Mouse (Mus musculus) forebrain, embryonic 16.5 days (tissue): ENCODE data around the gene Ythdf2. TPM values are rescaled to one million over a fixed set of nuclear protein-coding genes. Genes with fewer than 3 reads are reported as not detected.
A peak's percentile ranks its signal among the peaks of the same experiment; 100 is the strongest.

Experiments
- ATAC-seq: fragments of 200-750 bp; cut with Nextera tagmentation; 2 replicates; pipeline ENCODE4 v1.8.0; 2017; ENCODE audit warnings: mild to moderate bottlenecking, moderate library complexity
- H3K27ac ChIP-seq: fragments of 300-500 bp; sonication (generic); 2 replicates; pipeline ENCODE4 v1.5.1; 2014; ENCODE audit warnings: low read length, control low read depth
- H3K27me3 ChIP-seq: fragments of 300-500 bp; sonication (generic); replicated peaks from 2 replicates; pipeline ENCODE4 v1.6.1; 2014; ENCODE audit warnings: low read length; ENCODE audit not compliant: control insufficient read depth, insufficient read depth
- H3K36me3 ChIP-seq: fragments of 300-500 bp; sonication (generic); 2 replicates; pipeline ENCODE4 v1.6.1; 2014; ENCODE audit not compliant: control insufficient read depth, insufficient read depth
- H3K4me1 ChIP-seq: fragments of 300-500 bp; sonication (generic); replicated peaks from 2 replicates; pipeline ENCODE4 v1.6.1; 2014; ENCODE audit warnings: low read length; ENCODE audit not compliant: control insufficient read depth, insufficient read depth
- H3K4me2 ChIP-seq: fragments of 300-500 bp; sonication (generic); 2 replicates; pipeline ENCODE4 v1.6.1; 2014; ENCODE audit warnings: mild to moderate bottlenecking, low read length, control low read depth
- H3K4me3 ChIP-seq: fragments of 300-500 bp; sonication (generic); replicated peaks from 2 replicates; pipeline ENCODE4 v1.5.1; 2014; ENCODE audit warnings: mild to moderate bottlenecking, low read length, control low read depth
- H3K9ac ChIP-seq: fragments of 300-500 bp; sonication (generic); replicated peaks from 2 replicates; pipeline ENCODE4 v1.6.1; 2014; ENCODE audit warnings: low read depth, low read length, control low read depth
- H3K9me3 ChIP-seq: fragments of 300-500 bp; sonication (generic); 2 replicates; pipeline ENCODE4 v1.6.1; 2016; ENCODE audit warnings: low read length; ENCODE audit not compliant: control insufficient read depth
- WGBS: fragments of 180-500 bp; shearing (Covaris S2); extraction: QIAGEN DNeasy Blood & Tissue Kit; methylation state at CpG from one replicate; pipeline ENCODE4 v1.1.7; 2014; 5-methylcytosine and 5-hydroxymethylcytosine counted together
- polyA plus RNA-seq: library from polyadenylated mRNA; unstranded; fragments of >200 nt; fragmentation: Nextera tagmentation; extraction: Ambion mirVana; gene quantifications from 2 replicates; pipeline ENCODE4 v1.2.1, GENCODE M21; 2015

Ythdf2 gene
- polyA plus RNA-seq, 1 experiment from 2014 or later, result 154 TPM

DNA sequence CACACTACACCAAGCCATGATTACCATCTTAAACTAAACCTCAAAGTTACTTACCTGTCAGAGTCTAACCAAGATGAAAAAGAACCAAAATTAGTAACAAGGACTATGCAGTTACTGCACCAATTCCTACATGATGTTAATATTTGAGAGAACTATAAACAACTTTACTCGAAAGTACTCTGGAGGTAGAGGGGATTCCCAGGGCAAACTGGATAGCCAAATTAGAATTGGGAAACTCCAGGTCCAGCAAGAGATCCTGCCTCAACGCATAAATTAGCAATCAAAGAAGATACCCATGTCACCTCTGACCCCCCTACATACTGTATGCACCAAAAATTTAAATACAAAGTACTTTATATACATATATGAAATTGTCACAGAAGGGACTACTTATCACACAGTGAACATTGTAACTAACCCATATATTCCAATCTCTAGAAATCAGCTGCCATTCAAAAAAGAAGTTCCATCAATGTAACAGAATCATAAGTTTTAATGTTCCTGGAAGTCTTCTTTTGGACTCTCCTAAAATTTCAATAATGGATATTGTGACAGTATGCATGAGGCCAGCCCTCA, 24.2 kb downstream of the Ythdf2 start:
- H3K27me3 ChIP-seq, result no peaks in the 10 kb centered on the region
- whole genome bisulfite sequencing, result 93% methylated on average over 2 of the region's 2 CpGs
- H3K27ac ChIP-seq, result no peak overlapping the region
- no peak for ATAC-seq
- peaks cover 19% of the 10 kb centered on the region for H3K36me3 ChIP-seq
- H3K9ac ChIP-seq, result no peak overlapping the region
- no peaks in the 10 kb centered on the region for H3K4me1 ChIP-seq
- no peak overlapping the region for H3K4me3 ChIP-seq
- H3K9me3 ChIP-seq, result no peaks in the 10 kb centered on the region
- no peak overlapping the region for H3K4me2 ChIP-seq

DNA sequence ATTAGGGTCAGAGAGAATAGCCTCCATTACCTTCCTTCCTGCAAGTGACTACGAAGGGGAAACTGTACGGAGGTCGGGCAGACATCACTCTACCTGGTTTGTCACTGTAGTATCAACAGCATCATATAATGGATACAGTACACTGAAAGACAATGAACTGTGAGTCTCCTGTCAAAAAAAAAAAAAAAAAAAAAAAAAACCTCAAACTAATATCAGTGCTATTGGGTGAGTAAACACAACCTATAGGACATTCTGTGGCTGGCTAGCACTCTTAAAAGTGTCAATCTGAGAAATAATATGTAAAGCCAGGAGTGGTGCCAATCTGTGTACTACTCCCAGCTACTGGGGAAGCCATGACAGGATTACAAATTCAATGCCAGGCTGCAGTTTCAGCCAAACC, 28.9 kb downstream of the Ythdf2 start:
- Histone ChIP-seq H3K4me2 (no peak overlapping the region), H3K9ac (no peak overlapping the region), H3K4me1 (no peaks in the 10 kb centered on the region), H3K4me3 (no peak overlapping the region), H3K9me3 (no peaks in the 10 kb centered on the region), H3K36me3 (peaks cover 22% of the 10 kb centered on the region), H3K27ac (no peak overlapping the region), H3K27me3 (no peaks in the 10 kb centered on the region)
- ATAC-seq, result no peak
- WGBS, result 94% methylated on average over 3 of the region's 3 CpGs

DNA sequence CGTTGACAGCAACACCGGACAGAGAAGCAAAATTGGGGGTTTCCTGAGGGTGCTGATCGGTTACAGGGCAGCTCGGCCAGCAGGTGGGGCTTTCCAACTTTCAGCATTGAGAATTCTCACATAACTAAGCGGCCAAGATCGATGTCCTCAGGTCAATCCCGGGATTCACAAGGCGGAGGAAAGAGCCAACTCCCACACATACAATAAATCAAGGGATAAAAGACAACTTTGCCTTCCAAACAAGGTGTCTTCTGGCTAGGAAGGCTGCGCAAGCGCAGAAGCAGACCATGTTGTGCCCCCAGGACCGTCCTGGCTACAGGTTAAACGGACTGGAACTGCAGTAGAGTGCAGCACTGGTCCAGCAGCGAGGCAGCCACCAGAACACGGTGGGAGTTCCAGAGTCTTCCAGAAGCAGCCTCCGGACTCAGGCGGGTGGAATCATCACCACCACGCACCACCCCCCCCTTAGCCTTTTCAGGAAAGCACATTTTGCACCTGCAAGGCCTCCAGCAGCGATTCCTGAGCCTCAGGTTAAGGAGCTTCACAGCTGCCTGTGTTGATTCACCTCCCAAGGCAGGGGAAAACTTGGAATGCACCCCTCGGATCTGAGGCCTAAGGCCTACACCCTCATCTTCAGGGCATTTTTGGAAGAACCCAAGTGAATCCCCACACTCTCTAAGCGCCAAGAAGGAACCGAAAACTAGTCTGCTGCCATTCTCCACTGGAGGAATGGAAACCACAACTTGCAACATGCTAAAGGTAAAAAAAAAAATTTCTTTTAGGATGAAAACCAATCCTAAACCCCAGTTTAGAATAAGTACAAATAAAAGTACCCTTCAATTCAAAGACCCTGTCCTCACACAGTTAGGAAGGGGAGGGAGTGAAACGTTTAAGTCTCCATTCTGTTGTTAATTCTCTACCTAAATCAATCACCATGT, 30.1 kb downstream of the Ythdf2 start:
- no peak for ATAC-seq
- Histone ChIP-seq H3K36me3 (peaks cover 20% of the 10 kb centered on the region), H3K27ac (no peak overlapping the region), H3K4me1 (no peaks in the 10 kb centered on the region), H3K27me3 (no peaks in the 10 kb centered on the region), H3K9ac (no peak overlapping the region), H3K4me2 (no peak overlapping the region), H3K4me3 (no peak overlapping the region), H3K9me3 (no peaks in the 10 kb centered on the region)
- WGBS, result 73% methylated on average over 22 of the region's 22 CpGs

DNA sequence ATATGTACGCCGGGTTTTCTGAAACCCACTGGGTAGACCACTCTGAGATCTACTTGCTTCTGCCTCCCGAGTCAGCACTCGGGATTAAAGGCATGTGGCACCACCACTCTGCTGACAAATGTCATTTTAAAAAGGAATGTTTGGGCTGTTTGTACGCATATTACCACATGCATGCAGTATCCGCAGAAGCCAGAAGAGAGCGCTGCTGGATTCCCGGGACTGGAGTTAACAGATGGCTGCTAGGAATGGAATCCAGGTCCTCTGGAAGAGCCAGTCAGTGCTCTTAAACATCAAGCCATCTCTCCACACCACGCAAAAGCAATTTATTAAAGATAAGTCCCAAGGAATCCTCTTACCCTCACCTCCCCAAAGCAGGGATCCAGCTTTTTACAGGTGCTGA, 31.4 kb downstream of the Ythdf2 start:
- Histone ChIP-seq H3K36me3 (peaks cover 20% of the 10 kb centered on the region), H3K9me3 (no peaks in the 10 kb centered on the region), H3K4me2 (no peak overlapping the region), H3K27ac (no peak overlapping the region), H3K4me1 (no peaks in the 10 kb centered on the region), H3K9ac (no peak overlapping the region), H3K4me3 (no peak overlapping the region), H3K27me3 (no peaks in the 10 kb centered on the region)
- ATAC-seq, result no peak
- 70% methylated on average over 9 of the region's 9 CpGs for WGBS

DNA sequence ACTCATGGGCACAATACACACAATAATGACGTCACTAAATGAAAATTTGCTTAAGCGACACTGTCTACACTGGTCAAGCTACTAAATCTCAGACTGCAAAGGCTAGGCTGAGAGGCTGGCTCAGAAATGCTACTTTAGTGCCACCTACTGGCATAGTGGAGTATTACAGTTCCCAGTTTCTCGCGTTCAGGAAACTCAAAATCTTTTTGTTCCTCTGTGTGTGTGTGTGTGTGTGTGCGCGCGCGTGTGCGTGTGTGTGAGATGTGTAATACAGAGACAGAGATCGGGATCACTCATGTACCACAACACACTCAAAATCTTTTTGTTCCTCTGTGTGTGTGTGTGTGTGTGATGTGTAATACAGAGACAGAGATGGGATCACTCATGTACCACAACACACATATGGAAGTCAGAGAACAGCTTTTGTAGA, 33.5 kb downstream of the Ythdf2 start:
- H3K9ac ChIP-seq, result no peak overlapping the region
- H3K27me3 ChIP-seq, result no peaks in the 10 kb centered on the region
- no peak overlapping the region for H3K4me3 ChIP-seq
- ATAC-seq, result peak; percentile 84
- WGBS, result 8% methylated on average over 10 of the region's 10 CpGs
- no peaks in the 10 kb centered on the region for H3K4me1 ChIP-seq
- no peak overlapping the region for H3K4me2 ChIP-seq
- no peaks in the 10 kb centered on the region for H3K9me3 ChIP-seq
- H3K27ac ChIP-seq, result no peak overlapping the region
- peaks cover 8% of the 10 kb centered on the region; the same call in 1 of the 2 replicates for H3K36me3 ChIP-seq

DNA sequence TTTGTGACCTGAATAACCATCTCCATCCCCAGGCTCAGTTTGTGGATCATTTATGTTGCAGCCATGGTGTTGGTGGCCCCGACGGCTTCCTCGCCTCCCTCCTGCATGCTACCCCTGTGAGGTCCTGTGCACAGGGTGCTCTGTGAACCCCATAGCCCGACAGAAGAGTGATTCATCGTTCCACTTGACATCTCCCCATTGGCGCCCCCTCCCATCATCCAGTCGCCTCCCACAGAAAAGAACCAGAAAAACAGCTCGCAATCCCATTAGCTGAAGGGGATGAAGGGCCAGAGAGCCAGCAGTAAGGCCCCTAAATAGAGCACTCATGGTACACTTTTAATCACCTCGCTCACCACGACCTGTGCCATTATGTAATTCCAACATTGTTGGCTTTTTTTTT, 35.6 kb downstream of the Ythdf2 start:
- Histone ChIP-seq H3K27ac (no peak overlapping the region), H3K4me1 (no peaks in the 10 kb centered on the region), H3K4me2 (no peak overlapping the region), H3K27me3 (no peaks in the 10 kb centered on the region), H3K9me3 (no peaks in the 10 kb centered on the region), H3K4me3 (no peak overlapping the region), H3K9ac (no peak overlapping the region), H3K36me3 (peaks cover 3% of the 10 kb centered on the region; the same call in 1 of the 2 replicates)
- WGBS, result 49% methylated on average over 10 of the region's 10 CpGs
- no peak for ATAC-seq

DNA sequence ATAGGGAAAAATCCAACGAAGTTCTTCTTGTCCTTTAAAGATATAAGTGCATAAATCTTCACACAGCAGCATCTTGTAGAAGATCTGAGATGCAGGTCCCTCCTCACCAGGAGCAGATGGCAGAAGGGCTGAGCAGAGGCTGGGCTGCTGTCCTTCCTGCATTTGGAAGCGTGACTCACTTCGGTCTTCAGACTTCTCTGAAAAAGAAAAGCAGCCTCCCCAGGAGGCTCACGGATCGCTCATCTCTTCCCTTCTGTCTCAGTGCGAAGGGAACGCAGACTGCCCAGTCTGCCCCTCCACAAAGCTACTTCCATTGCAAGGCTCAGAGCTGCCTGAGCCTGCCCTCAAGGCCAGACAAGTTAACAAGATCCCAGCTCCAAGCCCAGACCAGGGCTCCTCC, 41.2 kb downstream of the Ythdf2 start:
- Histone ChIP-seq H3K27me3 (no peaks in the 10 kb centered on the region), H3K9me3 (no peaks in the 10 kb centered on the region), H3K4me1 (no peaks in the 10 kb centered on the region), H3K9ac (no peak overlapping the region), H3K4me2 (no peak overlapping the region), H3K27ac (no peak overlapping the region), H3K4me3 (no peak overlapping the region), H3K36me3 (no peaks in the 10 kb centered on the region)
- 31% methylated on average over 7 of the region's 7 CpGs for WGBS
- ATAC-seq, result no peak

DNA sequence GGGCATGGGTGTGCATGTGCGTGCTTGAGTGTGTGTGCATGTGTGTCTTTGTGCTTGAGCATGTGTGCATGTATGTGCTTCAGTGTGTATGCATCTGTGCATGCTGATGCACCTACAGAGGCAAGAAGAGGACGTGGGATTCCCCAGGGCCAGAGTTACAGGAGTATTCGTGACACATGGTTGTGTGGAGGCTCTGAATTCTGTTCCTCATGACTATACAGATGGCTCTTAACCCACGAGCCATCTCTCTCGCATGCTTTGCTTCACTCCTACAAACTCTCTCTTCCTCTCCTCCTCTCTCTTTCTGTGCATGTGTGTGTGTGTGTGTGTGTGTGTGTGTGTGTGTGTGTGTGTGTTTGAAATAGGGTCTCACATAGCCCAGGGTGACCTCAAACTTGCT, 42.3 kb downstream of the Ythdf2 start:
- no peak overlapping the region for H3K27ac ChIP-seq
- WGBS, result 86% methylated on average over 5 of the region's 5 CpGs
- no peaks in the 10 kb centered on the region for H3K4me1 ChIP-seq
- no peaks in the 10 kb centered on the region for H3K27me3 ChIP-seq
- H3K4me2 ChIP-seq, result no peak overlapping the region
- no peak for ATAC-seq
- no peak overlapping the region for H3K4me3 ChIP-seq
- no peaks in the 10 kb centered on the region for H3K9me3 ChIP-seq
- H3K36me3 ChIP-seq, result no peaks in the 10 kb centered on the region
- no peak overlapping the region for H3K9ac ChIP-seq

DNA sequence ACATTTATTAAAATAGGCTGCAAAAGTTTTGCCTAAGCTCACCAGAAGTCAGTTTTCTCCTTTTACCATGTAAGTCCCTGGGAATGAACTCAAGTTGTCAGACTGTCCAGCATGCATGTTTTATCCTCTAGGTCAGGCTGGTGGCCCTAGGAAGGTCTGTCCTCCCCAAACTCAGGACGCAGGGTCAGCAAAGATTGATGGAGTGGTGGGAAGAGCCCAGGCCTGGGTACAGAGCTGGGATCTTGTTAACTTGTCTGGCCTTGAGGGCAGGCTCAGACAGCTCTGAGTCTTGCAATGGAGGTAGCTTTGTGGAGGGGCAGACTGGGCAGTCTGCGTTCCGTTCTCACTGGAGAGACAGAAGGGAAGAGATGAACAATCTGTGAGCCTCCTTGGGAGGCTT, 42.8 kb downstream of the Ythdf2 start:
- Histone ChIP-seq H3K36me3 (no peaks in the 10 kb centered on the region), H3K27ac (no peak overlapping the region), H3K4me1 (no peaks in the 10 kb centered on the region), H3K9me3 (no peaks in the 10 kb centered on the region), H3K4me2 (no peak overlapping the region), H3K9ac (no peak overlapping the region), H3K27me3 (no peaks in the 10 kb centered on the region), H3K4me3 (no peak overlapping the region)
- ATAC-seq, result no peak
- 92% methylated on average over 3 of the region's 3 CpGs for WGBS
